9 mouse cellular contexts compared by ENCODE assay signal in the genomic region with DNA sequence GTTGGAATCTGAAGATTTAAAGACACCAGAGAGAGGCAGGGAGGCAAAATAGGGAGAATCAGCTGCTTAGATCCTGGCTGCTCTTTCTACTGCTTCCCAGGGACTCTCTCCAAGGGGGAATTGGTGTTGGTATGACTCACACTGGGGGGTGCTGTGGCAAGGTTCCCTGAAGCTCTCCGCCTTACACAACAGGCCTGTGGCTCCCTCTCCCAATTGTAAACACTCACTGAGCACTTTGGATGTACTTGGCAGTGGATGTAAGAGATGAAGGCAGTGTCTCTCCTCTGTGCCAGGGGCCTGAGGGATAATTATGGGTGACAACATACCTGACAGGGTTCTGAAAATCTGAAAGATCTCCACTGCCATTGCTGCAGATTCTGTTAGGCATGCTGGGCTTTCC.
DNase-seq lines count a peak whose midpoint lies in the region.
"Had no signal": no experiment of that assay in that cellular context is flagged by ENCODE, and none has a peak within 500 bp of the region (broad histone marks: within the 10 kb centered on the region; RNA-seq: fewer than 3 reads in every experiment).

No protein-coding gene starts in this region.

- no peaks in the 10 kb centered on the region for H3K36me3 ChIP-seq in limb, embryonic 10.5 days

- DNase-seq in layer of hippocampus, adult 11-12 months (ENCODE audit: low spot score) = peak; percentile 51
- no peak for DNase-seq in layer of hippocampus, adult 9-10 months (ENCODE audit: low spot score)
- peak; percentile 40 to 73 for DNase-seq in frontal cortex, adult 2 months (ENCODE audit: extremely low spot score in 1 of 2, low spot score in 1 of 2)
- DNase-seq in layer of hippocampus, adult 8-10 months (ENCODE audit: low spot score in 2 of 2) = peak; percentile 42 to 49
- DNase-seq in right cerebral cortex, postnatal 36 days (ENCODE audit: low spot score in 2 of 2) = peak; percentile 47 to 55
- no peak for DNase-seq in limb, embryonic 10.5 days (ENCODE audit: low spot score)
- no peak for DNase-seq in B cell, adult 2 months
- no peak for DNase-seq in embryo, embryonic 11 days

- H3K4me3 ChIP-seq in limb, embryonic 10.5 days = no peak overlapping the region

- H3K4me1 ChIP-seq in limb, embryonic 10.5 days = peaks cover 4% of the 10 kb centered on the region; the same call in 1 of the 2 replicates

- 0 out of 2 replicates have a peak, but pooled peaks cover 6% of the 10 kb centered on the region for H3K27me3 ChIP-seq in limb, embryonic 10.5 days (ENCODE audit: low read depth, poor library complexity, severe bottlenecking)
- H3K27me3 ChIP-seq: CH12.LX had no signal

- 91% methylated on average over 1 of the region's 1 CpGs for WGBS in limb, embryonic 10.5 days

- no peaks in the 10 kb centered on the region for H3K9me3 ChIP-seq in limb, embryonic 10.5 days (replicated peaks)

- H3K27ac ChIP-seq in limb, embryonic 10.5 days = no peak overlapping the region

Comparison
In these comparisons a context has a peak if more than half of its experiments do, and no peak if none do; other contexts are left out.
1. DNase-seq: peak in layer of hippocampus, adult 11-12 months (single experiment), frontal cortex, adult 2 months (2 of 2), layer of hippocampus, adult 8-10 months (2 of 2) and right cerebral cortex, postnatal 36 days (2 of 2); none in layer of hippocampus, adult 9-10 months (single experiment), limb, embryonic 10.5 days (single experiment), B cell, adult 2 months (0 of 2) and embryo, embryonic 11 days (single experiment).